Mouse (Mus musculus): ENCODE data around the gene Gna13.

DNA sequence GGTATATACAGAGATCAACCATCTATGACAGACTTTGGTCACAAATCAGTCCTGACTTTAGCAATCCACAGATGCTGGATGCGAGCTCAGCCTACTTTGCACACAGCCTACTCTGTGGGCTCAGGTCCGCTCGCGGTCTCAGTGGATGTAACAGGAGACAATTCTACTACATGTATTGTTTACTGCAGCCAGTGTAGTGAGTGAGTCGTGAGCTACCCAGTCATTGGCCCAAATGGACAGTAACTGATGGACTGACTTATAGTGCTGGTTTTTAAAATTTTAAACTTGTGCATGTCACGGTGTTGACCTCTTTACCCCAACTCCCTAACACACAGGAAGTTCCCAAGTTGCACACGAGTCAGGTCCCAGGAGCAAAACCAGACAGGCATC is 1.4 kb upstream of the Gna13 start:
- TF ChIP-seq POLR2A (IDR thresholded peaks at IDR 0.05; ENCODE audit: low read depth, low read length), result no peak
- TF ChIP-seq CTCF (IDR thresholded peaks at IDR 0.05; ENCODE audit: extremely low read depth, insufficient read depth, insufficient read length, insufficient replicate concordance), result no peak

Measured in spleen, adult 2 months (tissue).